Mouse (Mus musculus) hindbrain, embryonic 15.5 days (tissue): ENCODE measurements at regions not wholly inside any gene's neighbourhood (a gene's known extent, or its start where the extent isn't known, plus 50 kb on each side); places are given as distances from the start of the nearest gene placed in this dataset.

ENCODE experiments used
- ATAC-seq: fragments of 200-750 bp; cut with Nextera tagmentation; 2 replicates; pipeline ENCODE4 v1.8.0; 2017; ENCODE audit warnings: low read depth, moderate number of reproducible peaks, moderate TSS enrichment; ENCODE audit not compliant: low FRiP score
- H3K27ac ChIP-seq: fragments of 300-500 bp; sonication (generic); replicated peaks from 2 replicates; pipeline ENCODE4 v1.5.1; 2015; ENCODE audit warnings: mild to moderate bottlenecking, inconsistent platforms
- H3K27me3 ChIP-seq: fragments of 300-500 bp; sonication (generic); 2 replicates; pipeline ENCODE4 v1.6.1; 2015; ENCODE audit warnings: control low read depth, inconsistent platforms
- H3K36me3 ChIP-seq: fragments of 300-500 bp; sonication (generic); 2 replicates; pipeline ENCODE4 v1.6.1; 2015; ENCODE audit warnings: control low read depth, inconsistent platforms
- H3K4me1 ChIP-seq: fragments of 300-500 bp; sonication (generic); replicated peaks from 2 replicates; pipeline ENCODE4 v1.6.1; 2015; ENCODE audit warnings: control low read depth, inconsistent platforms
- H3K4me2 ChIP-seq: fragments of 300-500 bp; sonication (generic); 2 replicates; pipeline ENCODE4 v1.6.1; 2015; ENCODE audit warnings: moderate library complexity, mild to moderate bottlenecking, inconsistent platforms
- H3K4me3 ChIP-seq: fragments of 300-500 bp; sonication (generic); 2 replicates; pipeline ENCODE4 v1.5.1; 2015; ENCODE audit warnings: mild to moderate bottlenecking, inconsistent platforms
- H3K9ac ChIP-seq: fragments of 300-500 bp; sonication (generic); 2 replicates; pipeline ENCODE4 v1.6.1; 2015; ENCODE audit warnings: inconsistent platforms
- H3K9me3 ChIP-seq: fragments of 300-500 bp; sonication (generic); 2 replicates; pipeline ENCODE4 v1.6.1; 2016; ENCODE audit warnings: control low read depth, inconsistent platforms
- WGBS: fragments of 180-500 bp; shearing (Covaris S2); methylation state at CpG from one replicate; pipeline ENCODE4 v1.1.7; 2015; 5-methylcytosine and 5-hydroxymethylcytosine counted together

DNA sequence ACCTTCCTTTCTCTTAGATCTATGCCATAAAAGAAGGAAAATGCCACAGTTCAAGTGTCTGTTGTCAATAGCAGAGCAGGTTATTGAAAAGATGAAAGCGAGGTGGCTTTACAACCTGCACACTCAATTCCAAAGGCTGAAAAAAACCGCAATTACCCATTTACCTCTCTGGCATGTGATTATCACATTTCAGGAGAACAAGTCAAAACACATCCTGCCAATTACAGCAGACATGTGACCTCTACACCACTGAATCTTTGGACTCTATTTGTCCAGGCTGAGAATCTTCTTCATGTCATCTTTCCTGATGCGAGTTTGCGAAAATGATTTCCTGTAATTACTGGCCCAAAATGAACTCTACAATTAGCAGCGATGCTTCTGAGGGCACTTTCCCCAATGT lies 338.8 kb downstream of the Eipr1 start:
- Histone ChIP-seq H3K36me3 (no peaks in the 10 kb centered on the region), H3K4me1 (peaks cover 8% of the 10 kb centered on the region), H3K27ac (no peak overlapping the region), H3K9me3 (no peaks in the 10 kb centered on the region), H3K4me3 (no peak overlapping the region), H3K9ac (no peak overlapping the region), H3K4me2 (no peak overlapping the region), H3K27me3 (no peaks in the 10 kb centered on the region)
- WGBS = 84% methylated on average over 5 of the region's 5 CpGs
- no peak for ATAC-seq

- no peak overlapping the region for H3K4me3 ChIP-seq
- 0 out of 2 replicates have a peak, but pooled peaks have one; percentile 31 for ATAC-seq
- 10% methylated on average over 1 of the region's 1 CpGs for WGBS
- no peak overlapping the region for H3K9ac ChIP-seq
- no peaks in the 10 kb centered on the region for H3K36me3 ChIP-seq
- H3K4me1 ChIP-seq = peaks cover 26% of the 10 kb centered on the region
- peak overlapping the region; percentile 77 for H3K27ac ChIP-seq
- H3K27me3 ChIP-seq = no peaks in the 10 kb centered on the region
- H3K9me3 ChIP-seq = no peaks in the 10 kb centered on the region
- H3K4me2 ChIP-seq = no peak overlapping the region
Measured at GRCm38 (mm10) chr12:29095406-29096032, 343.9 kb downstream of the Eipr1 start.

- Histone ChIP-seq H3K4me2 (peak overlapping the region; percentile 36), H3K36me3 (no peaks in the 10 kb centered on the region), H3K9me3 (no peaks in the 10 kb centered on the region), H3K27me3 (no peaks in the 10 kb centered on the region), H3K4me3 (no peak overlapping the region), H3K27ac (peak overlapping the region; percentile 77), H3K9ac (no peak overlapping the region), H3K4me1 (peaks cover 26% of the 10 kb centered on the region)
- ATAC-seq = peak; percentile 91
- 2% methylated on average over 16 of the region's 16 CpGs for WGBS
Measured at GRCm38 (mm10) chr12:29096033-29096913, 344.7 kb downstream of the Eipr1 start.

- Histone ChIP-seq H3K27ac (no peak overlapping the region), H3K4me2 (no peak overlapping the region), H3K4me1 (peaks cover 21% of the 10 kb centered on the region), H3K9ac (no peak overlapping the region), H3K36me3 (no peaks in the 10 kb centered on the region), H3K4me3 (no peak overlapping the region), H3K27me3 (no peaks in the 10 kb centered on the region), H3K9me3 (no peaks in the 10 kb centered on the region)
- 43% methylated on average over 3 of the region's 3 CpGs for WGBS
- ATAC-seq = no peak
Measured at GRCm38 (mm10) chr12:29100042-29100570, 348.5 kb downstream of the Eipr1 start.

- no peaks in the 10 kb centered on the region for H3K9me3 ChIP-seq
- H3K27me3 ChIP-seq = no peaks in the 10 kb centered on the region
- peak; percentile 86 for ATAC-seq
- no peaks in the 10 kb centered on the region for H3K36me3 ChIP-seq
- 47% methylated on average over 16 of the region's 16 CpGs for WGBS
- H3K4me1 ChIP-seq = peaks cover 20% of the 10 kb centered on the region
- H3K4me2 ChIP-seq = no peak overlapping the region
- no peak overlapping the region for H3K9ac ChIP-seq
- no peak overlapping the region for H3K4me3 ChIP-seq
- peak overlapping the region; percentile 36 for H3K27ac ChIP-seq
Measured at GRCm38 (mm10) chr12:29106893-29107719, 355.5 kb downstream of the Eipr1 start.

DNA sequence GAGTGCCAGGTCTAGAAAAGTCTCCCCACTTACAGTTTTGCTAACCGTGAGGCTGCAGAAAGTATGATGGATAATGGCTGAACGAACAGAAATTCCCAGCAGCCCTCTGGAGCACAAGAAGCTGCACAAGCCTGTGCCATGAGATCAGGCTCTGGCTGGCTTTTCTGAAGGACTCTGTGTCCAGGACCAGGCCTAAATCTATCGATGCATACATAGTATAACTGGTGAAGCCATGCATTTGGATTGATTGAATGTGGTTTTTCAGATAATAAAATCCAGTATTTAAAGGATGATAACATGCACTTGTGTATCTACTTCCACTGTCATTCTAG lies 356.1 kb downstream of the Eipr1 start:
- no peak for ATAC-seq
- Histone ChIP-seq H3K9me3 (no peaks in the 10 kb centered on the region), H3K36me3 (no peaks in the 10 kb centered on the region), H3K4me1 (peaks cover 20% of the 10 kb centered on the region), H3K27me3 (no peaks in the 10 kb centered on the region), H3K27ac (peak overlapping the region; percentile 36), H3K4me3 (no peak overlapping the region), H3K9ac (no peak overlapping the region), H3K4me2 (no peak overlapping the region)
- WGBS = 46% methylated on average over 3 of the region's 3 CpGs

- H3K9ac ChIP-seq = no peak overlapping the region
- H3K27me3 ChIP-seq = no peaks in the 10 kb centered on the region
- no peak overlapping the region for H3K27ac ChIP-seq
- H3K9me3 ChIP-seq = no peaks in the 10 kb centered on the region
- H3K4me1 ChIP-seq = peaks cover 11% of the 10 kb centered on the region
- H3K4me2 ChIP-seq = no peak overlapping the region
- no peak for ATAC-seq
- H3K4me3 ChIP-seq = no peak overlapping the region
- WGBS = 73% methylated on average over 2 of the region's 2 CpGs
- H3K36me3 ChIP-seq = no peaks in the 10 kb centered on the region
Measured at GRCm38 (mm10) chr12:29118336-29118735, 366.7 kb downstream of the Eipr1 start.

GRCm38 (mm10) chr12:29121159-29121558 lies 369.6 kb downstream of the Eipr1 start:
- Histone ChIP-seq H3K36me3 (no peaks in the 10 kb centered on the region), H3K9ac (no peak overlapping the region), H3K27me3 (no peaks in the 10 kb centered on the region), H3K4me3 (no peak overlapping the region), H3K27ac (0 out of 2 replicates have a peak overlapping the region, but pooled peaks have one; percentile 39), H3K4me1 (peaks cover 20% of the 10 kb centered on the region), H3K4me2 (no peak overlapping the region), H3K9me3 (no peaks in the 10 kb centered on the region)
- 32% methylated on average over 2 of the region's 2 CpGs for WGBS
- peak; percentile 52 for ATAC-seq

GRCm38 (mm10) chr12:29122931-29123330 lies 371.3 kb downstream of the Eipr1 start:
- H3K36me3 ChIP-seq = no peaks in the 10 kb centered on the region
- H3K4me2 ChIP-seq = no peak overlapping the region
- H3K4me1 ChIP-seq = peaks cover 20% of the 10 kb centered on the region
- no peak overlapping the region for H3K4me3 ChIP-seq
- no peaks in the 10 kb centered on the region for H3K9me3 ChIP-seq
- no peak overlapping the region for H3K27ac ChIP-seq
- H3K27me3 ChIP-seq = no peaks in the 10 kb centered on the region
- no peak for ATAC-seq
- WGBS = 88% methylated on average over 4 of the region's 4 CpGs
- H3K9ac ChIP-seq = no peak overlapping the region

GRCm38 (mm10) chr12:29124079-29124668 lies 372.6 kb downstream of the Eipr1 start:
- H3K9ac ChIP-seq = no peak overlapping the region
- 50% methylated on average over 7 of the region's 7 CpGs for WGBS
- no peak for ATAC-seq

DNA sequence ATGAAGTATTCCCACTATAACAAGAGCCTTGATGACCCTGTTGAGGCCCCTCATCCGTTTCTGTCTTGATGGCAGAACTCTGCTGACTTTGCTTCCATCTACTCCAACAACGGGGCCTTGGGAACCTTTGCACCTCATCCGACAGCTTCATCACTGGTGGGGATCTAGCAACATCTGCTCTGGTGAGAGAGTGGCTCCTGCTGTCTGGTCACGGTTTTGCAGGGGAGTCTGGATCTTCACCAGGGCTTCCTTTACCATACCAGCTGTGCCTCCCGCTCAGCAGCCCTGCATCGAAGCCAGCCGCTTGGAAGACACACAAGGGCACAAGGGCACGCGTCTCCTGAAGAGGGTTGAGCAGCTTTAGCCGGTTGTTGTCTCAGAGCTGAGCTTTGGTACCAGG lies 377.2 kb downstream of the Eipr1 start:
- H3K27me3 ChIP-seq = no peaks in the 10 kb centered on the region
- no peak overlapping the region for H3K9ac ChIP-seq
- ATAC-seq = peak; percentile 71; the same call in 1 of the 2 replicates
- peaks cover 16% of the 10 kb centered on the region for H3K4me1 ChIP-seq
- no peak overlapping the region for H3K4me3 ChIP-seq
- H3K4me2 ChIP-seq = no peak overlapping the region
- H3K36me3 ChIP-seq = no peaks in the 10 kb centered on the region
- 46% methylated on average over 10 of the region's 10 CpGs for WGBS
- peak overlapping the region; percentile 46 for H3K27ac ChIP-seq
- no peaks in the 10 kb centered on the region for H3K9me3 ChIP-seq

More at GRCm38 (mm10) chr12:29124079-29124668, 372.6 kb downstream of the Eipr1 start:
- Histone ChIP-seq H3K9me3 (no peaks in the 10 kb centered on the region), H3K27me3 (no peaks in the 10 kb centered on the region), H3K27ac (peak overlapping the region; percentile 66), H3K4me3 (no peak overlapping the region), H3K4me2 (no peak overlapping the region), H3K4me1 (peaks cover 30% of the 10 kb centered on the region), H3K36me3 (no peaks in the 10 kb centered on the region)
